Mouse (Mus musculus) thymus, adult 2 months (tissue): ENCODE results near the gene Erlin1. TPM values are rescaled to one million over a fixed set of nuclear protein-coding genes. Genes with fewer than 3 reads are reported as not detected.

Source experiments
- DNase-seq: peaks from one replicate; pipeline ENCODE4 v3.0.0; 2021
- H3K27ac ChIP-seq: fragments of 200-500 bp; 2 replicates; pipeline ENCODE4 v1.5.1; 2012; ENCODE audit warnings: low read length, control low read depth; ENCODE audit not compliant: control insufficient read depth, insufficient read depth
- H3K27me3 ChIP-seq: fragments of 200-500 bp; 2 replicates; pipeline ENCODE4 v1.6.1; 2012; ENCODE audit warnings: mild to moderate bottlenecking, low read length, moderate library complexity, mixed read lengths; ENCODE audit not compliant: control insufficient read depth, insufficient read depth
- H3K36me3 ChIP-seq: fragments of 200-500 bp; 2 replicates; pipeline ENCODE4 v1.6.1; 2012; ENCODE audit warnings: mild to moderate bottlenecking, low read length, moderate library complexity; ENCODE audit not compliant: control insufficient read depth, insufficient read depth
- H3K4me1 ChIP-seq: fragments of 200-500 bp; replicated peaks from 2 replicates; pipeline ENCODE4 v1.6.1; 2012; ENCODE audit warnings: low read length; ENCODE audit not compliant: control insufficient read depth, insufficient read depth
- H3K4me3 ChIP-seq: fragments of 200-500 bp; 2 replicates; pipeline ENCODE4 v1.5.1; 2012; ENCODE audit warnings: mild to moderate bottlenecking, low read length, control low read depth, moderate library complexity; ENCODE audit not compliant: control insufficient read depth, insufficient read depth
- CTCF ChIP-seq: fragments of 200-500 bp; IDR thresholded peaks from 2 replicates; pipeline ENCODE4 v1.5.1; 2012; ENCODE audit warnings: mild to moderate bottlenecking, control low read depth, low read length, moderate library complexity, borderline replicate concordance; ENCODE audit not compliant: control insufficient read depth, poor library complexity, insufficient read depth; ENCODE audit errors: extremely low read depth
- POLR2A ChIP-seq: fragments of 200-500 bp; IDR thresholded peaks from 2 replicates; pipeline ENCODE4 v1.6.1; 2012; ENCODE audit warnings: mild to moderate bottlenecking, low read length, control low read depth, moderate library complexity; ENCODE audit not compliant: control insufficient read depth, poor library complexity, insufficient read depth; ENCODE audit errors: extremely low read depth
- WGBS: fragments of 180-500 bp; shearing (Covaris S2); methylation state at CpG from one replicate; pipeline ENCODE4 v1.1.7; 2018; 5-methylcytosine and 5-hydroxymethylcytosine counted together
- polyA plus RNA-seq: library from polyadenylated mRNA; depleted of rRNA; stranded (reverse); fragments of >200 nt; gene quantifications from 2 replicates; pipeline ENCODE4 v1.2.3, GENCODE M21; 2012

Gene Erlin1
- polyA plus RNA-seq, 1 experiment, result 8.0 TPM

DNA sequence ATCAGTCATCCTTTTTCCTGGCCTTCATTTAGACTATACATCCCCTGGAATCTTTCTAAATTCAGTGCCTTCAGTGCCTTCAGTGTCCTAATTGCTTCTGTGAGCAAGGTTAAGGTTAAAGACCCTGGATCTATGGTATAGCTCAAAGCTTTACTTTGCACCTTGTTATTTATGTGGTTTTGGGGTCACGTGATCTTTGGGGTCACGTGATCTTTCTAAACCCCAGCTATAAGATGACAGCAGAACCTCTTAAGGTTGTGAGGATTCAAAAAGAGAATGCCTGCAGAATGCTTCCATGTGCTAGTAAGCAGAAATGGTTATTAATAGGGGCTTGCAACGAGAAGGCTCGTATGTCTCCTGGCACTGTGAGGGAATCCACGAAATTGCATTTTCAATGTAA is 36.2 kb downstream of the Erlin1 start:
- 86% methylated on average over 5 of the region's 5 CpGs for WGBS
- H3K4me1 ChIP-seq, result no peaks in the 10 kb centered on the region
- H3K27me3 ChIP-seq, result no peaks in the 10 kb centered on the region
- DNase-seq, result no peak
- peaks cover 8% of the 10 kb centered on the region for H3K36me3 ChIP-seq
- no peak overlapping the region for H3K4me3 ChIP-seq
- H3K27ac ChIP-seq, result no peak overlapping the region
- TF ChIP-seq POLR2A (no peak), CTCF (no peak)

DNA sequence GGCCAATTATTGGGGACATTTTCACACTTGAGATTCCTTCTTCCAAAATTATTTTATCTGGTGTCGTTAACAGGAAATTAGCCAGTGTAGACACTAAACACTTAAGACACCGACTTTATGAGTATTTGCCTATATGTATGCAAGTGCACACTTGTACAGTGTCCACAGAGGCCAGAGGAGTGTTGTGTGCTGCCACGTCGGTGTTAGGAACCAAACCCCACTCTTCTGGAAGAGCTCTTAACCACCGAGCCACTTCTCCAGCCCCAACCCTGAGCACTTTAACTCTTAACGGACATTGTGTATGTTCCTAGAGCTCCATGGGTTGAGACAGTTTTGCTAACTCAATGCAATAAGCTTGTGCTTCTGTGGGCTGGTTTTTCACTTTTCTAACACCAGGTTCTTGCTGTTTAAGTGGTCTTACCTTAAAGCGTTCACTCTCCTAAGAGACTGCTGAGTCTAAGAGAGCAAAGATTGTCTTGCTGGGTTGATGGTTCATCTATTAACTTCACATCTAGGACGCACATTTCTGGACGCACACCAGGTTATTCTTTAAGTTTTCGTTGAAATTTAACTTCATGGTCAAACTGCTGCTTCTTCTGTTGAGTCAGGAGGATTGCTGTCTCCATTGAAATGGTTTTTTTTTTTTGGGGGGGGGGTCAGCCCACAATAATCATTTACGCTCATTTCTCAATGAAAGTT is 37.4 kb downstream of the Erlin1 start:
- WGBS, result 95% methylated on average over 11 of the region's 11 CpGs
- Histone ChIP-seq H3K27me3 (no peaks in the 10 kb centered on the region), H3K36me3 (peaks cover 8% of the 10 kb centered on the region), H3K4me1 (no peaks in the 10 kb centered on the region), H3K27ac (no peak overlapping the region), H3K4me3 (no peak overlapping the region)
- no peak for DNase-seq
- TF ChIP-seq CTCF, result no peak
- TF ChIP-seq POLR2A, result no peak

DNA sequence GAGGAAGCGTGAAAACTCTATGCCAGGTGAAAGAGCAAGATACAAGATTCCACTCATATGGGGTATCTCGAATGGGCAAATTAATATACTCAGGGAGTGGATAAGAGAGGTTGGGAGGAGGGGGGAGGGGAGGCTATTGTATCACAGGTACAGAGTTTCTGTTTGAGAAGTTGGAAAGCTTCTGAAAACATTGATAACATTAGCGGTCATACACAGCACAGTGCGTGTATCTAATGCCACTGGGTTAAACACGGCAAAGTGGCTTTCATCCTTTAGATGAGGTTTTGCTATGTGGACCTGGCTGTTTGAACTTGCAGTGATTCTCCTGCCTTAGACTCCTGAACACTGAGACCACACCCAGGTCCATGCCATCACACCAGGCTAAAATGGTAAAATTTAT is 39.6 kb downstream of the Erlin1 start:
- Histone ChIP-seq H3K4me3 (no peak overlapping the region), H3K4me1 (no peaks in the 10 kb centered on the region), H3K36me3 (no peaks in the 10 kb centered on the region), H3K27ac (no peak overlapping the region), H3K27me3 (no peaks in the 10 kb centered on the region)
- WGBS, result 94% methylated on average over 5 of the region's 5 CpGs
- DNase-seq, result no peak
- no peak for TF ChIP-seq POLR2A
- TF ChIP-seq CTCF, result no peak

DNA sequence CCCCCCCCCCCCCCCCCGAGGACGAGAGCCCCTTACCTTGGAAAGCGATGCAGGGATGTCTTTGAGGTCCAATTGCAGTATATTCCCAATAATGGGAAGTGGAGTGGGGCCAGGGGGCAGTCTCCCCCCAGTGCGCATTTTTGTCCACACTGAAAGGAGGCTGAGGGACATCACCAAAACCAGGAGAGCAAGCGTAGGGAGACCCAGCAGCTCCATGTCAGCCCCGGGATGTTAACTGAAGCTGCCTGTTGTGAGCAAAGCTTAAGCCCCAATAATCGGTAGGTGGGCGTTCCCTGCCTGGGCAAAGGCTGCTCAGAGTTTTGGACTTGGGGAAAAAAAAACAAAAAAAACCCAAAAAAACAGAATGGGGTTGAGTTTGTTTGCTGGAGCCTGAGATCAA is 40.6 kb downstream of the Erlin1 start, which contains the start of gene Cyp2c23:
TSS of gene Cyp2c23 (minus strand) at position 237 of the 400 bp plus-strand sequence.
- H3K4me3 ChIP-seq, result no peak within 1 kb of the TSS
- no peak within 1 kb of the TSS for H3K27ac ChIP-seq
- H3K36me3 ChIP-seq, result no peaks in the 10 kb centered on the region
- H3K4me1 ChIP-seq, result no peaks in the 10 kb centered on the region
- WGBS, result 89% methylated on average over 8 of the region's 8 CpGs
- no peak for DNase-seq
- TF ChIP-seq POLR2A (no peak), CTCF (no peak)
- no peaks in the 10 kb centered on the region for H3K27me3 ChIP-seq

DNA sequence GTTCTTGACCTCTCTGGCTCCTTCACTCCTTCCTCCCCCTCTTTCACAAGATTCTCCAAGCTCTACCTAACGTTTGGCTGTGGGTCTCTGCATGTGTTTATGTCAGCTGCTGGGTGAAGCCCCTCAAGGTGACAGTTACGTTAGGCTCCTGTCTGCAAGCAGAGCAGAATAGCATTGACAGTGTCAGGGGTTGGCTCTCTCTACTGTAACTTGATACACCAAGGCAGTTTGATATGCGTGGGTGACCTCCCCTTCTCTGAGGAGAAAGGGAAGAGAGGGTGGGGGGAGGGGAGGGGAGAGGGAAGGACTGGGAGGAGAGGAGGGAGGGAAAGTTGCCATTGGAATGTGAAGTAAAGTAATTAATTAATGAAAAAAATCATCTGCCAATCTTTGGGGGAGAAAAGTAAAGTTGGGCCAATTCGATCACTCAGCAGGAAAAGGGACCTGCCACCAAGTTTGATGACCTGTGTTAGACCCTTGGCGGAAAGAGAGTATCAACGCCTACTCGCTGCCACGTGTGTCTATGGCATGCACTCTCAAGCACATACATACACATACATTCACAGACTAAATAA is 42.5 kb downstream of the Erlin1 start:
- DNase-seq, result no peak
- Histone ChIP-seq H3K4me3 (no peak overlapping the region), H3K36me3 (no peaks in the 10 kb centered on the region), H3K4me1 (no peaks in the 10 kb centered on the region), H3K27ac (no peak overlapping the region), H3K27me3 (no peaks in the 10 kb centered on the region)
- no peak for TF ChIP-seq CTCF
- TF ChIP-seq POLR2A, result no peak
- 88% methylated on average over 8 of the region's 8 CpGs for WGBS

DNA sequence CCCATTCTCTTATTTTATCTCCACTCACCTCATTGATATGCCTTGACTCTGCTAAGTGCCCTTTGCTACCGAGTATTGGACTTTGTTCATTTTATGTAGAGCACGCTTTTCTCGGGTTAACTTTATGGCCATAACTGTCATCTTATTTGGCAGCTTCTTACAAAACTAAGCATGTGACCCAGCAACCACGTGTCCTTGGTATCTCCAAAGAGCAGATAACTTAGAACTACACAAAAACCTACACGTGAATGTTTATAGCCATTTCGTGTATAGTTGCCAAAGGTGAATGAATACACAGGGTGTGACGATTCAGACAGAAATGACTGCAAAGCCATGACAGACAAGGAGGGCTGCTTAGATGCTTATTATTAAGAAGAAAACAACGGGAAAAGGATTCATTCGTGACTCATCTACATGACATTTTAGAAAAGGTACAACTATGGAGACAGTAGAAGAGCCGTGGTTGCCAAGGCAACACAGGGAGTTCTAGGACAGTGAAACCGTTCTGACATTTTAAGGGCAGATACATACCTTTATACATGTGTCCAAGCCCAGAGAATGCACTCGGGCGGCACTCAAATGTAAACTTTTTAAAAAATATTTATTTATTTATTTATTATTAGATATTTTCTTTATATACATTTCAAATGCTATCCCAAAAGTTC is 44.5 kb downstream of the Erlin1 start:
- no peaks in the 10 kb centered on the region for H3K27me3 ChIP-seq
- 93% methylated on average over 13 of the region's 13 CpGs for WGBS
- no peak for TF ChIP-seq CTCF
- no peak for TF ChIP-seq POLR2A
- no peaks in the 10 kb centered on the region for H3K36me3 ChIP-seq
- no peaks in the 10 kb centered on the region for H3K4me1 ChIP-seq
- H3K27ac ChIP-seq, result no peak overlapping the region
- H3K4me3 ChIP-seq, result no peak overlapping the region
- DNase-seq, result no peak
